Mouse (Mus musculus): ENCODE results near the gene Zfp800. TPM values are rescaled to one million over a fixed set of nuclear protein-coding genes. Genes with fewer than 3 reads are reported as not detected.

Zfp800 gene
- total RNA-seq, 1 experiment = 7.8 TPM

- H3K36me3 ChIP-seq (ENCODE audit: control insufficient read depth, insufficient read depth, low read length, poor library complexity, severe bottlenecking) = no peaks in the 10 kb centered on the region
- no peak overlapping the region for H3K9ac ChIP-seq (ENCODE audit: insufficient read depth, low read depth, low read length, poor library complexity, severe bottlenecking)
- no peak for DNase-seq (ENCODE audit: low read depth, low spot score)
- no peak for TF ChIP-seq MAFK (IDR thresholded peaks at IDR 0.05; ENCODE audit: insufficient read depth, low read depth, low read length)
- TF ChIP-seq ZC3H11A (IDR thresholded peaks at IDR 0.05; ENCODE audit: borderline replicate concordance, low read depth, low read length) = no peak
- no peak for TF ChIP-seq CHD2 (IDR thresholded peaks at IDR 0.05; ENCODE audit: low read depth, low read length)
- TF ChIP-seq HCFC1 (IDR thresholded peaks at IDR 0.05; ENCODE audit: borderline replicate concordance, insufficient read depth, low read length) = no peak
- TF ChIP-seq ZNF384 (IDR thresholded peaks at IDR 0.05; ENCODE audit: low read depth, low read length) = no peak
- in situ Hi-C loops (cut with MboI; ENCODE audit: low sequenced_read_pairs in 2 of 2, unreplicated experiment in 2 of 2) = no loop called here
- no peaks in the 10 kb centered on the region for H3K9me3 ChIP-seq (ENCODE audit: control insufficient read depth, insufficient read depth, low read depth, low read length)
- H3K4me3 ChIP-seq (ENCODE audit: insufficient read depth in 1 of 2, low read depth in 1 of 2, low read length in 2 of 2, poor library complexity in 1 of 2, severe bottlenecking in 1 of 2) = no peak overlapping the region
- H3K4me1 ChIP-seq (ENCODE audit: control insufficient read depth in 2 of 2, insufficient read depth in 2 of 2, low read length in 2 of 2, poor library complexity in 1 of 2) = no peaks in the 10 kb centered on the region
- H3K27ac ChIP-seq (ENCODE audit: insufficient read depth, low read depth, low read length, poor library complexity, severe bottlenecking) = no peak overlapping the region
These were observed 169.7 kb downstream of the Zfp800 start for GRCm38 (mm10) chr6:28228085-28228484.

- Histone ChIP-seq H3K9ac (ENCODE audit: insufficient read depth, low read depth, low read length, poor library complexity, severe bottlenecking) (no peak overlapping the region), H3K4me3 (ENCODE audit: insufficient read depth in 1 of 2, low read depth in 1 of 2, low read length in 2 of 2, poor library complexity in 1 of 2, severe bottlenecking in 1 of 2) (no peak overlapping the region), H3K9me3 (ENCODE audit: control insufficient read depth, insufficient read depth, low read depth, low read length) (no peaks in the 10 kb centered on the region), H3K36me3 (ENCODE audit: control insufficient read depth, insufficient read depth, low read length, poor library complexity, severe bottlenecking) (no peaks in the 10 kb centered on the region), H3K4me1 (ENCODE audit: control insufficient read depth in 2 of 2, insufficient read depth in 2 of 2, low read length in 2 of 2, poor library complexity in 1 of 2) (no peaks in the 10 kb centered on the region), H3K27ac (ENCODE audit: insufficient read depth, low read depth, low read length, poor library complexity, severe bottlenecking) (no peak overlapping the region)
- TF ChIP-seq ZC3H11A (IDR thresholded peaks at IDR 0.05; ENCODE audit: borderline replicate concordance, low read depth, low read length) (no peak), CHD2 (IDR thresholded peaks at IDR 0.05; ENCODE audit: low read depth, low read length) (no peak), ZNF384 (IDR thresholded peaks at IDR 0.05; ENCODE audit: low read depth, low read length) (no peak), MAFK (IDR thresholded peaks at IDR 0.05; ENCODE audit: insufficient read depth, low read depth, low read length) (no peak), HCFC1 (IDR thresholded peaks at IDR 0.05; ENCODE audit: borderline replicate concordance, insufficient read depth, low read length) (no peak)
- in situ Hi-C loops (cut with MboI; ENCODE audit: low sequenced_read_pairs in 2 of 2, unreplicated experiment in 2 of 2) = no loop called here
- no peak for DNase-seq (ENCODE audit: low read depth, low spot score)
These were observed 176.8 kb downstream of the Zfp800 start for GRCm38 (mm10) chr6:28221017-28221416.

GRCm38 (mm10) chr6:28218386-28218785, 179.4 kb downstream of the Zfp800 start:
- H3K9me3 ChIP-seq (ENCODE audit: control insufficient read depth, insufficient read depth, low read depth, low read length) = no peaks in the 10 kb centered on the region
- in situ Hi-C loops (cut with MboI; ENCODE audit: low sequenced_read_pairs in 2 of 2, unreplicated experiment in 2 of 2) = no loop called here
- TF ChIP-seq ZC3H11A (IDR thresholded peaks at IDR 0.05; ENCODE audit: borderline replicate concordance, low read depth, low read length) = no peak
- TF ChIP-seq MAFK (IDR thresholded peaks at IDR 0.05; ENCODE audit: insufficient read depth, low read depth, low read length) = no peak
- no peak for TF ChIP-seq ZNF384 (IDR thresholded peaks at IDR 0.05; ENCODE audit: low read depth, low read length)
- no peak for TF ChIP-seq CHD2 (IDR thresholded peaks at IDR 0.05; ENCODE audit: low read depth, low read length)
- TF ChIP-seq HCFC1 (IDR thresholded peaks at IDR 0.05; ENCODE audit: borderline replicate concordance, insufficient read depth, low read length) = no peak
- no peaks in the 10 kb centered on the region for H3K36me3 ChIP-seq (ENCODE audit: control insufficient read depth, insufficient read depth, low read length, poor library complexity, severe bottlenecking)
- no peak overlapping the region for H3K4me3 ChIP-seq (ENCODE audit: insufficient read depth in 1 of 2, low read depth in 1 of 2, low read length in 2 of 2, poor library complexity in 1 of 2, severe bottlenecking in 1 of 2)
- H3K27ac ChIP-seq (ENCODE audit: insufficient read depth, low read depth, low read length, poor library complexity, severe bottlenecking) = no peak overlapping the region
- no peaks in the 10 kb centered on the region for H3K4me1 ChIP-seq (ENCODE audit: control insufficient read depth in 2 of 2, insufficient read depth in 2 of 2, low read length in 2 of 2, poor library complexity in 1 of 2)
- H3K9ac ChIP-seq (ENCODE audit: insufficient read depth, low read depth, low read length, poor library complexity, severe bottlenecking) = no peak overlapping the region
- DNase-seq (ENCODE audit: low read depth, low spot score) = no peak

DNA sequence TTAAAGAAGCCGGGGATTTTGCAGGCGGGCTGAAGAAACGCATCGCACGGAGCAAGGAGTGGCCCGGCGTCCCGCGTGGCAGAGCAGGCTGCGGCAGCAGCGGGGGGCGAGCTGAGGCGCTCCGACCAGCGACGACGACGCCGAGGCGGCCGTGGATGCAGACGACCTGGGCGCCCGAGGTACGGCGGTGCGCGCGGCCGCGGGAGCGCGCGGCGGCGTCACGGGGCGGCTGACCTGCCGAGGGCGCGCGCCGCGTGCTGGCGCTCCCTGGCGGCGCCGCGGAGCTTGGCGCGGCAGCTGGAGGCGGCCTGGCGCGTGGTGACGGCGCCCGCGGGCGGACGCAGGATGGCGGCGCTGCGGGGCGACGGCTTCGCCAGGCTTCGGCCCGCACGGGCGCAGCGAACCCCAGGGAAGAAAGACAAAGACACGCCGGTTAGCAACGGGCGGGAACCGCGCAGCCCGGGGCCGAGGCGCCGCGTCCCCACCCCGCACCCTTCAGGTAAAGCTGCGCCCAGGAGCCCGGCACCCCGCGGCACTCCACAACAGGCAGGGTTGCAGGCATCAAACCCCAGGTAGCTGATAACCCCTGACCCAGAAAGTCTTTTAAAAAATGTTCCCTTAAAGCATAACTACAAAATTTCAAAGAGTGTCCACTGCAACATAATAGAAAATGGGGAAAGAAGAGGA, 182.4 kb downstream of the Zfp800 start:
- no peak for TF ChIP-seq MAFK (IDR thresholded peaks at IDR 0.05; ENCODE audit: insufficient read depth, low read depth, low read length)
- no peak for TF ChIP-seq CHD2 (IDR thresholded peaks at IDR 0.05; ENCODE audit: low read depth, low read length)
- TF ChIP-seq ZNF384 (IDR thresholded peaks at IDR 0.05; ENCODE audit: low read depth, low read length) = no peak
- no peak for TF ChIP-seq ZC3H11A (IDR thresholded peaks at IDR 0.05; ENCODE audit: borderline replicate concordance, low read depth, low read length)
- no peak overlapping the region for H3K27ac ChIP-seq (ENCODE audit: insufficient read depth, low read depth, low read length, poor library complexity, severe bottlenecking)

More for the DNA sequence above, 182.4 kb downstream of the Zfp800 start:
- in situ Hi-C loops (cut with MboI; ENCODE audit: low sequenced_read_pairs in 2 of 2, unreplicated experiment in 2 of 2) = no loop called here
- Histone ChIP-seq H3K36me3 (ENCODE audit: control insufficient read depth, insufficient read depth, low read length, poor library complexity, severe bottlenecking) (no peaks in the 10 kb centered on the region), H3K4me3 (ENCODE audit: insufficient read depth in 1 of 2, low read depth in 1 of 2, low read length in 2 of 2, poor library complexity in 1 of 2, severe bottlenecking in 1 of 2) (peak overlapping the region; percentile 74 to 77), H3K9ac (ENCODE audit: insufficient read depth, low read depth, low read length, poor library complexity, severe bottlenecking) (peak overlapping the region; percentile 78), H3K9me3 (ENCODE audit: control insufficient read depth, insufficient read depth, low read depth, low read length) (no peaks in the 10 kb centered on the region), H3K4me1 (ENCODE audit: control insufficient read depth in 2 of 2, insufficient read depth in 2 of 2, low read length in 2 of 2, poor library complexity in 1 of 2) (no peaks in the 10 kb centered on the region)
- peak; percentile 17 for DNase-seq (ENCODE audit: low read depth, low spot score)
